Mouse (Mus musculus) bone marrow, adult 2 months (tissue): ENCODE results near the gene Camkk2. TPM values are rescaled to one million over a fixed set of nuclear protein-coding genes. Genes with fewer than 3 reads are reported as not detected.

Experiments
- H3K27ac ChIP-seq: fragments of 200-500 bp; 2 replicates; pipeline ENCODE4 v1.5.1; 2012; ENCODE audit warnings: low read depth, mild to moderate bottlenecking, control low read depth, inconsistent platforms, low read length; ENCODE audit not compliant: control insufficient read depth, poor library complexity, insufficient read depth
- H3K4me1 ChIP-seq: fragments of 200-500 bp; 2 replicates; pipeline ENCODE4 v1.6.1; 2011; ENCODE audit warnings: low read length; ENCODE audit not compliant: control insufficient read depth, insufficient read depth
- H3K4me3 ChIP-seq: fragments of 200-500 bp; replicated peaks from 2 replicates; pipeline ENCODE3; 2011; ENCODE audit warnings: mild to moderate bottlenecking, low read depth, low read length, control low read depth; ENCODE audit not compliant: control insufficient read depth
- CTCF ChIP-seq: fragments of 200-500 bp; IDR thresholded peaks from 2 replicates; pipeline ENCODE4 v1.5.1; 2011; ENCODE audit warnings: low read length, control low read depth; ENCODE audit not compliant: control insufficient read depth, insufficient read depth
- POLR2A ChIP-seq: fragments of 200-500 bp; IDR thresholded peaks from 2 replicates; pipeline ENCODE4 v1.6.1; 2011; ENCODE audit warnings: low read depth, mild to moderate bottlenecking, control low read depth, low read length, borderline replicate concordance; ENCODE audit not compliant: control insufficient read depth
- WGBS: fragments of 180-500 bp; shearing (Covaris S2); methylation state at CpG from one replicate; pipeline ENCODE4 v1.1.7; 2018; 5-methylcytosine and 5-hydroxymethylcytosine counted together
- polyA plus RNA-seq: library from polyadenylated mRNA; stranded (reverse); fragments of >200 nt; gene quantifications from 2 replicates; pipeline ENCODE4 v1.2.4, GENCODE M21; 2011; ENCODE audit warnings: low replicate concordance; ENCODE audit not compliant: missing spikeins, insufficient read depth, insufficient read length

The Camkk2 gene
- polyA plus RNA-seq, 1 experiment, result 31.8 TPM

DNA sequence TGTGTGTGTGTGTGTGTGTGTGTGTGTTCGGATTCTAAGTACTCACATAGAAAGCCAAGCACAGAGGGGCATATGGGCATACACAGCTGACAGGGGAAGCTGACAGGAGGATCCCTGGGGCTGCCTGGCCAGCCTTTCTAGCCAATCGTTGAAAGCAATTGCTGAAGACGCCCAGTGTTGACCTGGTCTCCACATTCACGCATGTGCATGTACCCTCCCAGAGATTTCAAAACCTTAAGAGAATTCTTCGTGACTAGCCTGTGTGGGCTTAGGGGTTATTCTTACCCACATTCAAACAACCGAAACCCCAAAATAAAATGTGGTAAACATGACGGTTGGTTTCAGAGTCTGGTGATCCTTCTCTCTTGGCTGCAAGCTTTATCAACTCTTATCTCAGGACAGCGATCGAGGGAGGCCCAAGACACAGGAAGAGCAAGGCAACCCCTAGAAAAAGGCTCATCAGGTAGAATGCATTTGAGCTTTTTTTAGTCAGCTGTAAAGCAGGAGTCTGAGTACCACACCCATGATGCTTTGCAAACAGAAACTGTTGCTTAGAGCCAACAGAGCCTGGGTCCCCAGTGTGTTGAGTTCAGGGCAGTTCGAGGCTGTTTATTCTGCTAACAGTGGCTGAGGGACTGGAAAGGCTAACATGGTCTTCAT is 81.0 kb downstream of the Camkk2 start:
- WGBS, result 13% methylated on average over 10 of the region's 10 CpGs
- TF ChIP-seq CTCF (no peak), POLR2A (no peak)
- Histone ChIP-seq H3K4me3 (no peak overlapping the region), H3K4me1 (no peaks in the 10 kb centered on the region; the same call in 1 of the 2 replicates), H3K27ac (no peak overlapping the region)

DNA sequence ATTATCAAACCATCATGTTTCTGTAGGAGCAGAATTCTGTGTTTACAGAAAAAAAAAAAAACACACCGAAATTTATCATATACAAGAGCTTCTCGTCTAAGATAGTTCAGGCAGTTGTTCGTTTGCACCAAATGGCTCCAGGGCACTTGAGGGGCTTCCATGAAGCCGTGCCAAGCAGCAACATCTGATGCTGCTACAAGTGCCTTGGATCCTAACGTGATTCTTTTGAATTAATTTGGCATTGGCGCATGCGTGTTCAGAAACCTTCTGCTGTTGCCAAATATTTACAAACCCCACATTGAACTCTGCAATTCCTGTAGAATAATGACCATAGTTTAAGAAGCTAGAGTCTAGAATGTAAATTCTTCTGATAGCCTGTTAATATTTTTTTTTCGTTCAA is 83.7 kb downstream of the Camkk2 start:
- H3K4me3 ChIP-seq, result no peak overlapping the region
- H3K4me1 ChIP-seq, result no peaks in the 10 kb centered on the region; the same call in 1 of the 2 replicates
- no peak overlapping the region for H3K27ac ChIP-seq
- 85% methylated on average over 8 of the region's 8 CpGs for WGBS
- TF ChIP-seq CTCF (no peak), POLR2A (no peak)

DNA sequence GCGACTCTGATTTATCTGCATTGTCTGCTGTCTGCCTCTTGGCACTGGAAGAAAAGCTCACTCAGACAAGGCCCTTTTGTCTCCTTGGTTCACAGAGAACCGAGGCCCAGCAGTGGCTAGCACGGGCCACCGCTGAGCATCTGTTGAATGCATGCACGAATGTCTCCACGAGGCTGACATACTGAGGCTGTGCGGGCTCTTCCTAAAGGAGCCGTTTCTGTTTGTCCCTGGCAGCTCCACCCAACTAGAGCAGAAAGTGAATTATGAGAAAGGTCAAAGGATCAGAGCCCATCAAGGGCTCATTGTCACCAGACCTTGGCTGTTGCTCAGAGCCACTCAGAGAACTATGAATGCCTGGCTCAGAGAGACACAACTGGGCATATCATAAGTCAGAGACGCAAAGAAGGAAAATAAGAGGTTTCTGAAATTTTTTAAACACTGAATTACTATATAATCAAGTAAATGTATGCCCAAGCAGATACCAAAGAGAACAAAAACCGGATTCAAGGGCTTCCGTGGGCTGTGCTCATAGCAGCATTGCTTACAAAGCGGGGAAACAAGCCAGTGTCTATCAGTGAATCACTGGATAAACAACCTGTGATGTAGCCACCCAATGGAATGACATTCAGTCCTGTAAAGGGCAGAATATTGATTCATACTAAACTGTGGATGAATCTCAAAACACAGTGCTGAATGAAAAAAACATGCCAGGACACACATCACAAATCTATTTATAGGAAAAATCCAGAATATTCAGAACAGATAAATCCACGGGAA is 85.6 kb downstream of the Camkk2 start:
- TF ChIP-seq POLR2A, result no peak
- no peak for TF ChIP-seq CTCF
- H3K4me1 ChIP-seq, result no peaks in the 10 kb centered on the region; the same call in 1 of the 2 replicates
- H3K4me3 ChIP-seq, result no peak overlapping the region
- H3K27ac ChIP-seq, result no peak overlapping the region
- 78% methylated on average over 13 of the region's 13 CpGs for WGBS

DNA sequence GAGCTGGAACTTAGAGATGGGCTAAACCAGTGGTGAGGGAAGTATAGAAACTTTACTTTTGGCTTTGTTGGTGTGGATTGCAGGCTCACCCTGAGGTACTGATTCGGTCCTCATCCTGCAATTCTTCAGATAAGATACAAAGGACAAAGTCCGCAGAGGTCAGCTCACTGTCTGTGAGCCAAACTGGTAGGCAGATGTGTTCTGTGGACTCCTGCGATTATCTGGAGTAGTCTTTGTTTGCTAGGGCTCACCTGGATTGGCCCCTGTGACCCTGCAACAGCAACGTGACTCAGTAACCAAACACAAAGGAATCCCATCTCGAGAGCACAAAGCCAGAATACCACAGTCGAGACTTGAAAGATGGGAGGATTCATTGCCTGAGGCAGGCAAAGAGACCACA is 88.7 kb downstream of the Camkk2 start:
- H3K4me1 ChIP-seq, result no peaks in the 10 kb centered on the region
- 85% methylated on average over 6 of the region's 6 CpGs for WGBS
- H3K27ac ChIP-seq, result no peak overlapping the region
- H3K4me3 ChIP-seq, result no peak overlapping the region
- TF ChIP-seq POLR2A (no peak), CTCF (no peak)

DNA sequence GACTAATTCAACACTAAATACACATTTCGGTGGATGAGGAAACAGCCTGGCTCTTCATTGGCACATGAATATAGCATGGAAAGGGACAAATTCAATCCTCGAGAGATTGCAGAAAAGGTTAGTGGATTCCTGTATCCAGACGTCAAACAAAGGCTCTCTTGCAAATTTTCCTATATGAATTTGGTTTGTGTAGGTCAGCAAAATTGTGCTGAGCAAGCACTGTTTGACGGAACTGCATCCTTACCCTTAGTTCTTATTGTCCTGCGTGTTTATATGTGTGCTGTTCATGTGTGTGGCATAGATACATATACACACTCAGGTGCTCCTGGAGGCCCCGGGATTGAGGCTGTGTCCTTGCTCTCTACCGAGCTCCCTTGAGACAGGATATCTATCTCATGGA is 90.1 kb downstream of the Camkk2 start:
- H3K4me1 ChIP-seq, result peaks cover 1% of the 10 kb centered on the region; the same call in 1 of the 2 replicates
- TF ChIP-seq CTCF (no peak), POLR2A (no peak)
- H3K27ac ChIP-seq, result no peak overlapping the region
- 86% methylated on average over 7 of the region's 7 CpGs for WGBS
- no peak overlapping the region for H3K4me3 ChIP-seq

DNA sequence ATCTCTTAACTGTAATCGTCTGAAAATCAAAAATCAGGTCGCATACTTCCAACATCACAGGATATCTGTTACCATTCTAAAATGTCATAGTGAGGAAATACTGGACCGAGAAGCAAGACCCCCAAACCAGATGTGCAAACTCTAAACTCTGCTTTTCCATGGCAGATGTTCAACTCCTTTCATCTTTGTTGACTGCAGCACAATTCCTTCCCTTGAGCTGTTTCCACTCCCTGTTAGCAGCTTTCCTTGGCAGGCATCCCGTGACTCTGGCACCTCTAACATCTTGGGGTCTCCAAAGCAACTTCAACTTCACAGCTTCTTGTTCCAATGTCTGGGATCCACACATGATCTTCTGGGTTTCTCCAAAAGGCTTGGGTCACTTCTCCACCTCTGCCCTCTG is 91.8 kb downstream of the Camkk2 start:
- WGBS, result 84% methylated on average over 4 of the region's 4 CpGs
- Histone ChIP-seq H3K4me3 (no peak overlapping the region), H3K4me1 (peaks cover 3% of the 10 kb centered on the region; the same call in 1 of the 2 replicates), H3K27ac (no peak overlapping the region)
- TF ChIP-seq CTCF (no peak), POLR2A (no peak)

DNA sequence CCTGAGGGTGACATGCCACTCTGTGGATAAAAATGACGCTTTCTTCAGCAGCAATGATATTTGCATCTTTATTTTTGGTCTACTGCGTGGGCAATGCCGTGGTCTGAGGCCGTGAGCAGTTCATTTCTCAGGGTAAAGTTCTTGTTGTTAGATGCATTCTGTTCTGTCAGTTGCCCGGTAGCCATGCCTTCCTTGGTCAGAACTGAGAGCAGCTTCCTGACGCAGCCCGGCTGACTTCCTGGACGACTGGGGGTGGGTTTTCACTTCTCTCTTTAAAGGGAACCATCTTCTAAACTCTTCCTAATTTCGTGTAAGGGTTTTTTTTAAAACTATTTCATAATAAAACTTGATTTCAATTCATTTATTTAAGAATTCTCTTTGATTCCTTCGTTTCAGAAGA is 95.3 kb downstream of the Camkk2 start:
- Histone ChIP-seq H3K27ac (peak overlapping the region; percentile 69; the same call in 1 of the 2 replicates), H3K4me3 (no peak overlapping the region), H3K4me1 (peaks cover 3% of the 10 kb centered on the region; the same call in 1 of the 2 replicates)
- WGBS, result 9% methylated on average over 10 of the region's 10 CpGs
- TF ChIP-seq CTCF (no peak), POLR2A (no peak)

DNA sequence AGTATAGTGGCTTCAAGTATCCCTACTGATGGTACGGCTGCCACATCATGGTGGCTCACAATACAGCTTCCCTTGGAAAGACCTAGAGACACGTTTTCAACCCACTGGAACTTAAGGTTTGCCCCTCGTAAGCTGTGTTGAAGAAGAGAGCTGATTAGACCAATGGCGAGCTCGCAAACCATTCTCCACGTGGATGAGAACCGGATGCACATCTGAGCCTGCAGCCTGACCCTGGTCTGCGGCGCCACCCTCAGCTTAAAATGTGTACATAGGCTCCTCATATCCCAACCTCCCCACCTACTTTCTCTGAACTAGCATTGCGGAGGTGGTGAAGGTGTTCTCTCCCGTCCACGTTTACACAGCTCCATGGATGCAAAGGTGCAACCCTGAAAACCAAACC is 97.9 kb downstream of the Camkk2 start:
- Histone ChIP-seq H3K4me1 (peaks cover 3% of the 10 kb centered on the region; the same call in 1 of the 2 replicates), H3K4me3 (no peak overlapping the region), H3K27ac (no peak overlapping the region)
- TF ChIP-seq POLR2A (no peak), CTCF (no peak)
- 89% methylated on average over 12 of the region's 12 CpGs for WGBS

Other genes starting within 250 kb of the Camkk2 start
- gene Ift81, start 164.9 kb downstream of the Camkk2 start, polyA plus RNA-seq, result 0.86 and 2.1 TPM in 2 replicates
- gene P2rx7, start 135.5 kb downstream of the Camkk2 start, polyA plus RNA-seq, result 1.5 and 2.9 TPM in 2 replicates
- gene P2rx4, start 71.9 kb downstream of the Camkk2 start, polyA plus RNA-seq, result 13.2 and 23.7 TPM in 2 replicates
- gene Anapc5, start 41.9 kb upstream of the Camkk2 start, polyA plus RNA-seq, result 204 and 228 TPM in 2 replicates
- 4.0 and 11.1 TPM in 2 replicates for gene Rnf34, start 70.6 kb upstream of the Camkk2 start, polyA plus RNA-seq
- gene Kdm2b, start 210.4 kb upstream of the Camkk2 start, polyA plus RNA-seq, result 17.4 and 24.2 TPM in 2 replicates
- 18.0 and 30.8 TPM in 2 replicates for gene Orai1, start 235.7 kb upstream of the Camkk2 start, polyA plus RNA-seq